Mouse (Mus musculus) erythroblast, embryonic 14.5 days (primary cell): Measurements from ENCODE around the gene Cd101.

Source experiments
- GATA1 ChIP-seq: IDR thresholded peaks from 2 replicates; pipeline ENCODE4 v1.6.1; 2012; ENCODE audit warnings: low read length, inconsistent platforms, mixed read lengths
- TAL1 ChIP-seq: IDR thresholded peaks from 3 replicates; pipeline ENCODE4 v1.6.1; 2012; ENCODE audit warnings: low read length, inconsistent platforms, mixed read lengths

GRCm38 (mm10) chr3:100994252-100994651, 35.1 kb downstream of the Cd101 start:
- TF ChIP-seq GATA1 (no peak), TAL1 (no peak)
